Mouse (Mus musculus) small intestine, adult 2 months (tissue): ENCODE measurements at regions not wholly inside any gene's neighbourhood (a gene's known extent, or its start where the extent isn't known, plus 50 kb on each side); places are given as distances from the start of the nearest gene placed in this dataset.

Experiments
- CTCF ChIP-seq: fragments of 200-500 bp; IDR thresholded peaks from 2 replicates; pipeline ENCODE4 v1.5.1; 2012; ENCODE audit warnings: low read depth, mild to moderate bottlenecking, control low read depth, inconsistent platforms, low read length, moderate library complexity, mixed read lengths; ENCODE audit not compliant: insufficient replicate concordance, insufficient read length; ENCODE audit errors: extremely low read depth
- POLR2A ChIP-seq: fragments of 200-500 bp; IDR thresholded peaks from 2 replicates; pipeline ENCODE4 v1.6.1; 2012; ENCODE audit warnings: low read depth, mild to moderate bottlenecking, control low read depth, inconsistent platforms, low read length, moderate library complexity

GRCm38 (mm10) chr4:56617661-56618360 is 122.1 kb upstream of the Gm26657 start:
- TF ChIP-seq POLR2A (no peak), CTCF (no peak)
